In the genomic region with DNA sequence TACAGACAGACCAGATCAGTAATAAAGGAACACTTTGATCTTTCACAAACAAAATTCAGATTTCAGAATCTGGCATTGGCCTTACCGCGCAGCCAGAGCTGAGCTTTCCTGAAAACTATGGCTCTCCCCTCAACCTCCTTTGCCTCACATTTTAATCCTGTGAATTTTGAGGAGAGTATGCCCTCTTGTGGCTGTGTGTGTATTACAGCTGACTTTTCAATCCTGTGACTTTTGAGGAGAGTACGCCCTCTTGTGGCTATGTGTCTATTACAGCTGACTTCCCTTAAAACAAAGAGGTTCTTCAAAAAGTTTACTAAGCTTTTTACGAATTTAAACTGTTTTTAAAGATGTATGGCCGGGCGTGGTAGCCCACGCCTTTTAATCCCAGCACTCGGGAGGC, we compare ENCODE assay signal across 9 mouse cellular contexts. TPM values are rescaled to one million over a fixed set of nuclear protein-coding genes. Genes with fewer than 3 reads are reported as not detected.
A peak's percentile ranks its signal among the peaks of the same experiment; 100 is the strongest.
DNase-seq lines count a peak whose midpoint lies in the region; ATAC-seq and TF ChIP-seq lines count a peak whose summit lies in the region.
"Had no signal": no experiment of that assay in that cellular context is flagged by ENCODE, and none has a peak within 500 bp of the region (broad histone marks: within the 10 kb centered on the region; RNA-seq: fewer than 3 reads in every experiment).

No protein-coding gene starts in this region.

- no peak for TF ChIP-seq EP300 in MEL (IDR thresholded peaks at IDR 0.05; ENCODE audit: low read depth in 1 of 2, low read length in 2 of 2)

- no peaks in the 10 kb centered on the region; a peak in 1 of 4 replicates for H3K36me3 ChIP-seq in MEL (ENCODE audit: control insufficient read depth in 1 of 2, insufficient read depth in 2 of 2, low read length in 2 of 2)
- no peaks in the 10 kb centered on the region for H3K36me3 ChIP-seq in liver, embryonic 16.5 days (ENCODE audit: control insufficient read depth, insufficient read depth)

- no peaks in the 10 kb centered on the region for H3K4me1 ChIP-seq in MEL (ENCODE audit: control insufficient read depth in 1 of 2, insufficient read depth in 2 of 2, low read length in 2 of 2)
- H3K4me1 ChIP-seq in liver, embryonic 16.5 days (ENCODE audit: control insufficient read depth, low read depth, low read length): peaks cover 2% of the 10 kb centered on the region

- no peaks in the 10 kb centered on the region for H3K79me2 ChIP-seq in MEL (ENCODE audit: control insufficient read depth, insufficient read depth, low read length, poor library complexity)

- DNase-seq in A20 (ENCODE audit: low read depth, low spot score): peak; percentile 79
- peak; percentile 87 for DNase-seq in MEL (ENCODE audit: low read depth, low spot score)
- DNase-seq in cerebellum, adult 11-12 months: peak; percentile 57
- peak; percentile 47 to 80 for DNase-seq in frontal cortex, postnatal 14 days (ENCODE audit: low spot score in 2 of 2)
- peak; percentile 59 to 85 for DNase-seq in kidney, postnatal 25 days
- DNase-seq in retina, adult 2 months (ENCODE audit: low read depth, low spot score): peak; percentile 74
- DNase-seq in thymus, postnatal 36 days: peak; percentile 47 to 63

- no peak overlapping the region for H3K4me3 ChIP-seq in MEL (ENCODE audit: control insufficient read depth in 1 of 2, insufficient read depth in 1 of 2, low read depth in 2 of 2, low read length in 2 of 2)
- H3K4me3 ChIP-seq in liver, embryonic 16.5 days (ENCODE audit: low read depth, low read length): no peak overlapping the region
- H3K4me3 ChIP-seq: limb, embryonic 13.5 days had no signal

- TF ChIP-seq CTCF in MEL (IDR thresholded peaks at IDR 0.05 in 2 of 3, conservative IDR thresholded peaks at IDR 0.05 in 1 of 3; ENCODE audit: control insufficient read depth in 1 of 3, insufficient read depth in 1 of 3, low read depth in 2 of 3, low read length in 3 of 3, poor library complexity in 1 of 3, severe bottlenecking in 1 of 3): peak in 2 of 3 experiments; percentile 55 to 83

- 0 out of 2 replicates have a peak, but pooled peaks have one; percentile 15 for ATAC-seq in liver, embryonic 16.5 days (ENCODE audit: low read depth)

- WGBS in liver, embryonic 16.5 days (ENCODE audit: insufficient replicate concordance): 4% methylated on average over 8 of the region's 8 CpGs

- H3K9me3 ChIP-seq in MEL (replicated peaks; ENCODE audit: insufficient read depth, low read length): no peaks in the 10 kb centered on the region
- H3K9me3 ChIP-seq in liver, embryonic 16.5 days (replicated peaks; ENCODE audit: control insufficient read depth, low read length): no peaks in the 10 kb centered on the region
- H3K9me3 ChIP-seq: limb, embryonic 13.5 days had no signal

- TF ChIP-seq POLR2A in MEL (IDR thresholded peaks at IDR 0.05; ENCODE audit: control insufficient read depth in 1 of 2, insufficient read depth in 1 of 2, low read depth in 1 of 2, low read length in 2 of 2, poor library complexity in 1 of 2): no peak

- no peak overlapping the region for H3K27ac ChIP-seq in MEL (ENCODE audit: control insufficient read depth, low read depth, low read length)
- H3K27ac ChIP-seq in liver, embryonic 16.5 days (ENCODE audit: low read length): no peak overlapping the region
- H3K27ac ChIP-seq: limb, embryonic 13.5 days had no signal

- no peaks in the 10 kb centered on the region for H3K27me3 ChIP-seq in MEL (ENCODE audit: control insufficient read depth in 1 of 2, insufficient read depth in 2 of 2, low read length in 2 of 2)
- no peaks in the 10 kb centered on the region for H3K27me3 ChIP-seq in liver, embryonic 16.5 days (ENCODE audit: control insufficient read depth, insufficient read depth, low read depth, low read length)
- H3K27me3 ChIP-seq: limb, embryonic 13.5 days had no signal

- peak; percentile 99 for TF ChIP-seq RAD21 in MEL (IDR thresholded peaks at IDR 0.05; ENCODE audit: low read depth, low read length)

- no peak overlapping the region for H3K4me2 ChIP-seq in liver, embryonic 16.5 days (ENCODE audit: low read depth, low read length)
- H3K4me2 ChIP-seq: limb, embryonic 13.5 days had no signal

- H3K9ac ChIP-seq in MEL (ENCODE audit: control insufficient read depth, low read depth, low read length, poor library complexity, severe bottlenecking): no peak overlapping the region; the same call in 1 of the 2 replicates
- no peak overlapping the region for H3K9ac ChIP-seq in liver, embryonic 16.5 days (ENCODE audit: low read depth, low read length)
- H3K9ac ChIP-seq: limb, embryonic 13.5 days had no signal

TF ChIP-seq in MEL, 35 proteins besides CTCF, POLR2A, EP300 and RAD21:
- TF ChIP-seq KAT2A (conservative IDR thresholded peaks at IDR 0.05; ENCODE audit: low read depth, low read length) (no peak), MEF2A (IDR thresholded peaks at IDR 0.05; ENCODE audit: extremely low read depth, insufficient replicate concordance, low read depth, low read length, poor library complexity, severe bottlenecking) (no peak), MAX (IDR thresholded peaks at IDR 0.05; ENCODE audit: low read length) (no peak), USF2 (IDR thresholded peaks at IDR 0.05; ENCODE audit: borderline replicate concordance in 1 of 2, insufficient read depth in 1 of 2, low read depth in 1 of 2, low read length in 2 of 2) (no peak), NRF1 (IDR thresholded peaks at IDR 0.05; ENCODE audit: insufficient read depth, low read depth, low read length, poor library complexity, severe bottlenecking) (no peak), MAZ (IDR thresholded peaks at IDR 0.05; ENCODE audit: low read depth, low read length) (no peak), BHLHE40 (IDR thresholded peaks at IDR 0.05; ENCODE audit: borderline replicate concordance, low read depth, low read length) (no peak), UBTF (IDR thresholded peaks at IDR 0.05; ENCODE audit: borderline replicate concordance, insufficient read depth, low read depth, low read length) (no peak), MYC (IDR thresholded peaks at IDR 0.05; ENCODE audit: low read depth, low read length) (no peak), E2F4 (IDR thresholded peaks at IDR 0.05; ENCODE audit: borderline replicate concordance, low read depth, low read length) (no peak), ZKSCAN1 (IDR thresholded peaks at IDR 0.05; ENCODE audit: low read depth, low read length) (no peak), ZMIZ1 (IDR thresholded peaks at IDR 0.05; ENCODE audit: low read depth, low read length) (no peak), SMC3 (IDR thresholded peaks at IDR 0.05; ENCODE audit: low read depth, low read length) (peak; percentile 99), GABPA (IDR thresholded peaks at IDR 0.05; ENCODE audit: low read depth, low read length) (no peak), USF1 (IDR thresholded peaks at IDR 0.05; ENCODE audit: low read depth, low read length) (no peak), CHD1 (IDR thresholded peaks at IDR 0.05; ENCODE audit: low read depth, low read length) (no peak), POLR2AphosphoS5 (IDR thresholded peaks at IDR 0.05; ENCODE audit: borderline replicate concordance, low read depth, low read length) (no peak), ETS1 (IDR thresholded peaks at IDR 0.05; ENCODE audit: low read depth, low read length) (no peak), CHD2 (IDR thresholded peaks at IDR 0.05; ENCODE audit: low read length) (no peak), JUND (IDR thresholded peaks at IDR 0.05; ENCODE audit: low read depth, low read length) (peak; percentile 65; the same call in 1 of the 2 replicates), TAL1 (IDR thresholded peaks at IDR 0.05; ENCODE audit: low read length) (no peak), MAFK (IDR thresholded peaks at IDR 0.05; ENCODE audit: borderline replicate concordance, low read depth, low read length) (no peak), TBP (IDR thresholded peaks at IDR 0.05; ENCODE audit: low read depth, low read length) (0 out of 2 replicates have a peak, but pooled peaks have one; percentile 10), MXI1 (IDR thresholded peaks at IDR 0.05; ENCODE audit: low read depth, low read length) (no peak), GATA1 (IDR thresholded peaks at IDR 0.05; ENCODE audit: low read depth, low read length) (0 out of 2 replicates have a peak, but pooled peaks have one; percentile 13), RCOR1 (IDR thresholded peaks at IDR 0.05; ENCODE audit: low read depth, low read length) (no peak), ELF1 (IDR thresholded peaks at IDR 0.05; ENCODE audit: low read depth, low read length) (no peak), ZC3H11A (IDR thresholded peaks at IDR 0.05; ENCODE audit: low read depth, low read length) (peak; percentile 100), TCF12 (IDR thresholded peaks at IDR 0.05; ENCODE audit: low read depth, low read length) (no peak), SIN3A (IDR thresholded peaks at IDR 0.05; ENCODE audit: low read length) (peak; percentile 67; the same call in 1 of the 2 replicates), POLR2AphosphoS2 (IDR thresholded peaks at IDR 0.05; ENCODE audit: low read length) (no peak), NELFE (IDR thresholded peaks at IDR 0.05; ENCODE audit: low read depth, low read length) (no peak), MYB (IDR thresholded peaks at IDR 0.05; ENCODE audit: low read depth, low read length) (no peak), ZNF384 (IDR thresholded peaks at IDR 0.05; ENCODE audit: low read depth, low read length) (peak; percentile 78), HCFC1 (IDR thresholded peaks at IDR 0.05; ENCODE audit: low read depth, low read length) (0 out of 2 replicates have a peak, but pooled peaks have one; percentile 34)

RNA-seq across cellular contexts. Expression of a gene that starts 3.4 kb away (rescaled TPM):
- 0.03 and 0.04 TPM in 2 replicates for total RNA-seq in MEL (2012; rRNA removed)
- polyA plus RNA-seq in MEL (2012; ENCODE audit: insufficient read depth in 1 of 2, insufficient read length in 2 of 2, low read depth in 1 of 2, low replicate concordance in 2 of 2, missing spikeins in 1 of 2): under 1 TPM in 1 of 2 experiments, not detected in 1; 0.19 TPM
- 0.09 and 0.30 TPM in 2 replicates for polyA plus RNA-seq in liver, embryonic 16.5 days (2015; fragmentation: Nextera tagmentation; extraction: Ambion mirVana)

RNA-seq across cellular contexts. Expression of a gene that starts 23.3 kb away (rescaled TPM):
- total RNA-seq in MEL (2012; rRNA removed): 42.3 and 43.8 TPM in 2 replicates
- polyA plus RNA-seq in MEL (2012; ENCODE audit: insufficient read depth in 1 of 2, insufficient read length in 2 of 2, low read depth in 1 of 2, low replicate concordance in 2 of 2, missing spikeins in 1 of 2): 10 to 100 TPM in 1 of 2 experiments, not detected in 1; 53.9 TPM
- 37.5 and 39.0 TPM in 2 replicates for polyA plus RNA-seq in liver, embryonic 16.5 days (2015; fragmentation: Nextera tagmentation; extraction: Ambion mirVana)

RNA-seq across cellular contexts. Expression of a gene that starts 37.1 kb away (rescaled TPM):
- not detected in 2 replicates for total RNA-seq in MEL (2012; rRNA removed)
- not detected for polyA plus RNA-seq in MEL (2012; ENCODE audit: insufficient read depth in 1 of 2, insufficient read length in 2 of 2, low read depth in 1 of 2, low replicate concordance in 2 of 2, missing spikeins in 1 of 2)
- 0.12 TPM in 1 of 2 replicates, not detected in the other for polyA plus RNA-seq in liver, embryonic 16.5 days (2015; fragmentation: Nextera tagmentation; extraction: Ambion mirVana)
